Mouse (Mus musculus) CH12F3 (cell line): ENCODE results near the gene Fam161b.

ENCODE experiments used
- in situ Hi-C: fragments of 300-500 bp; cut with MboI; formaldehyde crosslinking; loops from 2 replicates; pipeline ENCODE4 v1.14.3; 2020; ENCODE audit warnings: low sequenced_read_pairs

Fam161b gene

GRCm38 (mm10) chr12:84361555-84362489 is at the start of gene Fam161b, which contains the start of gene Coq6:
Gene Fam161b (minus strand): TSS chr12:84361833.
Gene Coq6 (plus strand): TSS chr12:84361657.
- in situ Hi-C loops, result no loop called here

- in situ Hi-C loops, result no loop called here
Observed at GRCm38 (mm10) chr12:84408819-84409507, 47.3 kb upstream of the Fam161b start, which contains the start of the genes Entpd5 and Bbof1. Gene Entpd5 (minus strand): TSS chr12:84409029. Gene Bbof1 (plus strand): TSS chr12:84409071.

GRCm38 (mm10) chr12:84407874-84408818 is 46.5 kb upstream of the Fam161b start:
- in situ Hi-C loops, result no loop called here

GRCm38 (mm10) chr12:84407259-84407658 is 45.6 kb upstream of the Fam161b start:
- in situ Hi-C loops, result no loop called here

- in situ Hi-C loops, result no loop called here
Observed at GRCm38 (mm10) chr12:84404541-84404940, 42.9 kb upstream of the Fam161b start.

GRCm38 (mm10) chr12:84402923-84403322 is 41.3 kb upstream of the Fam161b start:
- in situ Hi-C loops, result no loop called here

- in situ Hi-C loops, result no loop called here
Observed at GRCm38 (mm10) chr12:84400653-84401052, 39.0 kb upstream of the Fam161b start.

GRCm38 (mm10) chr12:84400068-84400467 is 38.4 kb upstream of the Fam161b start:
- in situ Hi-C loops, result no loop called here

- in situ Hi-C loops, result no loop called here
Observed at GRCm38 (mm10) chr12:84399663-84400062, 38.0 kb upstream of the Fam161b start.

- in situ Hi-C loops, result no loop called here
Observed at GRCm38 (mm10) chr12:84399135-84399534, 37.5 kb upstream of the Fam161b start.

- in situ Hi-C loops, result no loop called here
Observed at GRCm38 (mm10) chr12:84398629-84399028, 37.0 kb upstream of the Fam161b start.

GRCm38 (mm10) chr12:84397685-84398084 is 36.1 kb upstream of the Fam161b start:
- in situ Hi-C loops, result no loop called here

- in situ Hi-C loops, result no loop called here
Observed at GRCm38 (mm10) chr12:84396947-84397679, 35.5 kb upstream of the Fam161b start.

GRCm38 (mm10) chr12:84393847-84394246 is 32.2 kb upstream of the Fam161b start:
- in situ Hi-C loops, result no loop called here

GRCm38 (mm10) chr12:84392681-84393080 is 31.0 kb upstream of the Fam161b start:
- in situ Hi-C loops, result no loop called here

GRCm38 (mm10) chr12:84390336-84390735 is 28.7 kb upstream of the Fam161b start:
- in situ Hi-C loops, result no loop called here

- in situ Hi-C loops, result no loop called here
Observed at GRCm38 (mm10) chr12:84388774-84389400, 27.3 kb upstream of the Fam161b start.

GRCm38 (mm10) chr12:84388097-84388496 is 26.5 kb upstream of the Fam161b start:
- in situ Hi-C loops, result no loop called here

- in situ Hi-C loops, result no loop called here
Observed at GRCm38 (mm10) chr12:84385408-84385807, 23.8 kb upstream of the Fam161b start.
